Mouse (Mus musculus): ENCODE measurements at regions not wholly inside any gene's neighbourhood (a gene's known extent, or its start where the extent isn't known, plus 50 kb on each side); places are given as distances from the start of the nearest gene placed in this dataset.

- H3K4me3 ChIP-seq: peak overlapping the region; percentile 43
- DNase-seq (ENCODE audit: extremely low spot score in 1 of 2, low spot score in 2 of 2): peak in 1 of 2 experiments; percentile 32
- no peak; the same call in 1 of the 2 replicates for TF ChIP-seq CTCF (IDR thresholded peaks at IDR 0.05)
- intact Hi-C loops (cut with DNase I): no loop called here
- H3K27ac ChIP-seq: peak overlapping the region; percentile 17; the same call in 1 of the 2 replicates
Observed at GRCm38 (mm10) chr14:100477595-100478380, 193.3 kb upstream of the Klf12 start.

- no peak for TF ChIP-seq CTCF (IDR thresholded peaks at IDR 0.05)
- Histone ChIP-seq H3K27ac (no peak overlapping the region), H3K4me3 (no peak overlapping the region)
- DNase-seq (ENCODE audit: extremely low spot score in 1 of 2, low spot score in 2 of 2): no peak
- intact Hi-C loops (cut with DNase I): no loop called here
Observed at GRCm38 (mm10) chr14:100468311-100468710, 183.8 kb upstream of the Klf12 start.

GRCm38 (mm10) chr14:100462321-100462720, 177.8 kb upstream of the Klf12 start:
- intact Hi-C loops (cut with DNase I): loop anchor here (5.0 kb wide), 1 partner anchor 85 kb away; no protein-coding TSS in a partner anchor
- no peak overlapping the region for H3K27ac ChIP-seq
- no peak overlapping the region for H3K4me3 ChIP-seq
- no peak for DNase-seq (ENCODE audit: extremely low spot score in 1 of 2, low spot score in 2 of 2)
- no peak for TF ChIP-seq CTCF (IDR thresholded peaks at IDR 0.05)

- intact Hi-C loops (cut with DNase I): loop anchor here (5.0 kb wide), 1 partner anchor 84 kb away; no protein-coding TSS in a partner anchor
Observed at GRCm38 (mm10) chr14:100461141-100462043, 176.9 kb upstream of the Klf12 start.

GRCm38 (mm10) chr14:100459601-100460290, 175.3 kb upstream of the Klf12 start:
- intact Hi-C loops (cut with DNase I): loop anchor here (1.0 to 5.0 kb wide), 3 partner anchors 82 to 527 kb away; partner anchors contain the start of gene Klf12
- TF ChIP-seq CTCF (IDR thresholded peaks at IDR 0.05): no peak
- DNase-seq (ENCODE audit: extremely low spot score in 1 of 2, low spot score in 2 of 2): no peak
- peak overlapping the region; percentile 28 for H3K4me3 ChIP-seq
- peak overlapping the region; percentile 61 for H3K27ac ChIP-seq

More at GRCm38 (mm10) chr14:100461141-100462043, 176.9 kb upstream of the Klf12 start:
- Histone ChIP-seq H3K27ac (peak overlapping the region; percentile 54), H3K4me3 (peak overlapping the region; percentile 13; the same call in 1 of the 2 replicates)
- TF ChIP-seq CTCF (IDR thresholded peaks at IDR 0.05): no peak
- peak; percentile 62 to 77 for DNase-seq (ENCODE audit: extremely low spot score in 1 of 2, low spot score in 2 of 2)

GRCm38 (mm10) chr14:100458727-100459447, 174.4 kb upstream of the Klf12 start:
- H3K27ac ChIP-seq: peak overlapping the region; percentile 61; the same call in 1 of the 2 replicates
- H3K4me3 ChIP-seq: peak overlapping the region; percentile 28
- peak; percentile 81 to 90 for DNase-seq (ENCODE audit: extremely low spot score in 1 of 2, low spot score in 2 of 2)
- intact Hi-C loops (cut with DNase I): loop anchor here (1.0 to 5.0 kb wide), 2 partner anchors 175 to 527 kb away; partner anchors contain the start of gene Klf12
- TF ChIP-seq CTCF (IDR thresholded peaks at IDR 0.05): no peak

GRCm38 (mm10) chr14:100457870-100458726, 173.6 kb upstream of the Klf12 start:
- Histone ChIP-seq H3K4me3 (no peak overlapping the region), H3K27ac (no peak overlapping the region)
- peak; percentile 33 for TF ChIP-seq CTCF (IDR thresholded peaks at IDR 0.05)
- intact Hi-C loops (cut with DNase I): loop anchor here (5.0 kb wide), 1 partner anchor 526 kb away; no protein-coding TSS in a partner anchor
- DNase-seq (ENCODE audit: extremely low spot score in 1 of 2, low spot score in 2 of 2): no peak

GRCm38 (mm10) chr14:100446130-100446529, 161.7 kb upstream of the Klf12 start:
- no peak for TF ChIP-seq CTCF (IDR thresholded peaks at IDR 0.05)
- no peak for DNase-seq (ENCODE audit: extremely low spot score in 1 of 2, low spot score in 2 of 2)
- Histone ChIP-seq H3K27ac (no peak overlapping the region), H3K4me3 (no peak overlapping the region)
- intact Hi-C loops (cut with DNase I): no loop called here

GRCm38 (mm10) chr14:100444848-100445247, 160.4 kb upstream of the Klf12 start:
- intact Hi-C loops (cut with DNase I): no loop called here
- DNase-seq (ENCODE audit: extremely low spot score in 1 of 2, low spot score in 2 of 2): no peak
- Histone ChIP-seq H3K27ac (no peak overlapping the region), H3K4me3 (no peak overlapping the region)
- TF ChIP-seq CTCF (IDR thresholded peaks at IDR 0.05): no peak

GRCm38 (mm10) chr14:100444099-100444498, 159.6 kb upstream of the Klf12 start:
- H3K4me3 ChIP-seq: no peak overlapping the region
- intact Hi-C loops (cut with DNase I): no loop called here
- no peak for TF ChIP-seq CTCF (IDR thresholded peaks at IDR 0.05)
- no peak overlapping the region for H3K27ac ChIP-seq
- DNase-seq (ENCODE audit: extremely low spot score in 1 of 2, low spot score in 2 of 2): no peak
